Mouse (Mus musculus): ENCODE measurements around the gene Gcgr.
"Not testable (repeated sequence)": the region's sequence is repeated elsewhere in the genome, so short reads cannot be mapped to it uniquely, and the experiment has no call there.

Gcgr gene

GRCm38 (mm10) chr11:120572417-120572751, 41.9 kb downstream of the Gcgr start:
- DNase-seq (ENCODE audit: low spot score): no peak

- peak; percentile 99 for DNase-seq (ENCODE audit: low spot score)
Measured at GRCm38 (mm10) chr11:120572752-120573584, 42.5 kb downstream of the Gcgr start, which contains the start of gene P4hb. Gene P4hb, minus strand, starts transcription at chr11:120573253.

- no peak for DNase-seq (ENCODE audit: low spot score)
Measured at GRCm38 (mm10) chr11:120573585-120574277, 43.2 kb downstream of the Gcgr start.

GRCm38 (mm10) chr11:120574278-120574600, 43.7 kb downstream of the Gcgr start:
- DNase-seq (ENCODE audit: low spot score): no peak

- DNase-seq (ENCODE audit: low spot score): no peak
Measured at GRCm38 (mm10) chr11:120575046-120575445, 44.5 kb downstream of the Gcgr start.

GRCm38 (mm10) chr11:120575940-120576339, 45.4 kb downstream of the Gcgr start:
- DNase-seq (ENCODE audit: low spot score): no peak

- DNase-seq (ENCODE audit: low spot score): no peak
Measured at GRCm38 (mm10) chr11:120576365-120576981, 46.0 kb downstream of the Gcgr start.

- peak; percentile 55 for DNase-seq (ENCODE audit: low spot score)
Measured at GRCm38 (mm10) chr11:120577211-120578023, 46.9 kb downstream of the Gcgr start.

GRCm38 (mm10) chr11:120578024-120578693, 47.7 kb downstream of the Gcgr start:
- no peak for DNase-seq (ENCODE audit: low spot score)

- no peak for DNase-seq (ENCODE audit: low spot score)
Measured at GRCm38 (mm10) chr11:120578694-120579243, 48.3 kb downstream of the Gcgr start.

- DNase-seq (ENCODE audit: low spot score): peak; percentile 77
Measured at GRCm38 (mm10) chr11:120579316-120580107, 49.0 kb downstream of the Gcgr start.

- DNase-seq (ENCODE audit: low spot score): no peak
Measured at GRCm38 (mm10) chr11:120580190-120580589, 49.7 kb downstream of the Gcgr start.

GRCm38 (mm10) chr11:120580871-120581331, 50.4 kb downstream of the Gcgr start:
- no peak for DNase-seq (ENCODE audit: low spot score)

GRCm38 (mm10) chr11:120581490-120582267, 51.2 kb downstream of the Gcgr start, which contains the start of gene Arhgdia:
Gene Arhgdia, minus strand, starts transcription at chr11:120581624.
- peak; percentile 86 for DNase-seq (ENCODE audit: low spot score)

GRCm38 (mm10) chr11:120582268-120582981, 51.9 kb downstream of the Gcgr start:
- DNase-seq (ENCODE audit: low spot score): peak; percentile 60

- DNase-seq (ENCODE audit: low spot score): not testable (repeated sequence)
Measured at GRCm38 (mm10) chr11:120582982-120583293, 52.4 kb downstream of the Gcgr start.

GRCm38 (mm10) chr11:120583937-120584336, 53.4 kb downstream of the Gcgr start:
- DNase-seq (ENCODE audit: low spot score): no peak

- DNase-seq (ENCODE audit: low spot score): no peak
Measured at GRCm38 (mm10) chr11:120588531-120588930, 58.0 kb downstream of the Gcgr start.

Data from T-cell, adult 2 months (primary cell).